Mouse (Mus musculus) neutrophil, adult 83 days (primary cell): ENCODE measurements around the gene Gm3327. TPM values are rescaled to one million over a fixed set of nuclear protein-coding genes. Genes with fewer than 3 reads are reported as not detected.

ENCODE experiments used
- total RNA-seq, 2 experiments: library from RNA; stranded (reverse); gene quantifications; one replicate each; pipeline ENCODE4 v1.2.4; 2023

Gm3327 gene
- not detected for total RNA-seq

GRCm38 (mm10) chr14:44123551-44123950 is at the start of gene Gm3327:
Gm3327 (plus strand) TSS chr14:44123851.

GRCm38 (mm10) chr14:44102354-44102753 is 21.3 kb upstream of the Gm3327 start, which contains the start of gene Ear2:
Ear2 (plus strand) TSS chr14:44102654.

Other genes starting within 250 kb of the Gm3327 start
- gene Ear1, start 248.3 kb upstream of the Gm3327 start, total RNA-seq = 10 to 100 TPM; 35.6 to 84.2 TPM
- gene Ear10, start 200.3 kb upstream of the Gm3327 start, total RNA-seq = not detected
- gene Gm8113, start 198.5 kb upstream of the Gm3327 start, total RNA-seq = 1 to 10 TPM in 1 of 2 experiments, under 1 TPM in 1; 0.60 to 3.6 TPM
- gene Ang5, start 166.8 kb upstream of the Gm3327 start, total RNA-seq = not detected
- gene Ang6, start 121.6 kb upstream of the Gm3327 start, total RNA-seq = not detected
- 100 to 1,000 TPM; 158 to 214 TPM for gene Ear2, start 21.2 kb upstream of the Gm3327 start, total RNA-seq
- gene Gm8212, start 73.8 kb downstream of the Gm3327 start, total RNA-seq = not detected
- gene 4930503E14Rik, start 89.4 kb downstream of the Gm3327 start, total RNA-seq = not detected
- not detected for gene Gm8220, start 161.7 kb downstream of the Gm3327 start, total RNA-seq
- not detected for gene Gm5930, start 214.7 kb downstream of the Gm3327 start, total RNA-seq
- gene Gm8229, start 241.5 kb downstream of the Gm3327 start, total RNA-seq = not detected